23 mouse cellular contexts compared by ENCODE assay signal in genomic region chr11:101797355-101797754, GRCm38 (mm10). TPM values are rescaled to one million over a fixed set of nuclear protein-coding genes. Genes with fewer than 3 reads are reported as not detected.
"Had no signal": no experiment of that assay in that cellular context is flagged by ENCODE, and none has a peak within 500 bp of the region (broad histone marks: within the 10 kb centered on the region; RNA-seq: fewer than 3 reads in every experiment).

No protein-coding gene starts in this region.

- H3K9me3 ChIP-seq: heart, embryonic 13.5 days; heart, embryonic 15.5 days; hindbrain, embryonic 13.5 days; hindbrain, embryonic 15.5 days; intestine, embryonic 15.5 days; limb, embryonic 13.5 days; limb, embryonic 15.5 days; liver, embryonic 12.5 days had no signal

- H3K4me1 ChIP-seq: liver, embryonic 12.5 days had no signal

- ATAC-seq: inflammation-experienced regulatory T-cells, adult 6 months; intestine, embryonic 15.5 days; intestine, postnatal 0 days; liver, embryonic 12.5 days had no signal

- H3K27ac ChIP-seq: heart, adult 2 months; heart, embryonic 13.5 days; heart, embryonic 15.5 days; hindbrain, embryonic 13.5 days; hindbrain, embryonic 15.5 days; intestine, embryonic 15.5 days; layer of hippocampus, adult 2 months; left cerebral cortex, adult 2 months; limb, embryonic 13.5 days; limb, embryonic 15.5 days; liver, embryonic 12.5 days; liver, embryonic 14.5 days had no signal

- H3K36me3 ChIP-seq: heart, embryonic 13.5 days; heart, embryonic 15.5 days; hindbrain, embryonic 13.5 days; hindbrain, embryonic 15.5 days; intestine, embryonic 15.5 days; limb, embryonic 13.5 days; limb, embryonic 15.5 days; liver, embryonic 12.5 days had no signal

- H3K4me2 ChIP-seq: heart, embryonic 11.5 days; heart, embryonic 13.5 days; heart, embryonic 15.5 days; hindbrain, embryonic 13.5 days; hindbrain, embryonic 15.5 days; intestine, embryonic 15.5 days; limb, embryonic 13.5 days; limb, embryonic 15.5 days; liver, embryonic 12.5 days had no signal

- H3K27me3 ChIP-seq: heart, embryonic 13.5 days; heart, embryonic 15.5 days; hindbrain, embryonic 15.5 days; intestine, embryonic 15.5 days; limb, embryonic 13.5 days; limb, embryonic 15.5 days had no signal

- H3K4me3 ChIP-seq: heart, adult 2 months; heart, embryonic 13.5 days; heart, embryonic 15.5 days; hindbrain, embryonic 13.5 days; hindbrain, embryonic 15.5 days; intestine, embryonic 15.5 days; layer of hippocampus, adult 2 months; left cerebral cortex, adult 2 months; limb, embryonic 13.5 days; limb, embryonic 15.5 days; liver, embryonic 12.5 days had no signal

- DNase-seq: gastrocnemius, postnatal 14 days; gastrocnemius, postnatal 36 days; heart, adult 11 months; heart, adult 2 months; heart, postnatal 14 days; heart, postnatal 36 days; kidney, adult 18-20 months; left cerebral cortex, postnatal 4 days had no signal

- H3K9ac ChIP-seq: heart, embryonic 13.5 days; heart, embryonic 15.5 days; hindbrain, embryonic 13.5 days; hindbrain, embryonic 15.5 days; intestine, embryonic 15.5 days; limb, embryonic 13.5 days; limb, embryonic 15.5 days; liver, embryonic 12.5 days; liver, embryonic 14.5 days had no signal

RNA-seq across cellular contexts. Expression of gene Etv4, which starts 12.2 kb away (rescaled TPM):
- total RNA-seq: heart, adult 2 months; hematopoietic stem cell, adult 5-6 weeks had no signal
